Mouse (Mus musculus): ENCODE measurements around the gene Mtus2.

GRCm38 (mm10) chr5:148357168-148357567 lies 400.0 kb downstream of the Mtus2 start:
- TF ChIP-seq CTCF (IDR thresholded peaks at IDR 0.05; ENCODE audit: extremely low read depth, insufficient read depth, low read length): no peak
- TF ChIP-seq POLR2A (IDR thresholded peaks at IDR 0.05; ENCODE audit: extremely low read depth, insufficient read depth, low read length): no peak

Measured in cortical plate, adult 2 months (tissue).